Mouse (Mus musculus) large intestine, adult 2 months (tissue): ENCODE measurements around the gene Ankrd12. TPM values are rescaled to one million over a fixed set of nuclear protein-coding genes. Genes with fewer than 3 reads are reported as not detected.

Experiments
- DNase-seq: peaks from one replicate; pipeline ENCODE4 v3.0.0-alpha.2; 2012; ENCODE audit warnings: low read depth, low spot score
- WGBS: fragments of 180-500 bp; shearing (Covaris S2); methylation state at CpG from one replicate; pipeline ENCODE4 v1.1.7; 2018; 5-methylcytosine and 5-hydroxymethylcytosine counted together
- polyA plus RNA-seq: library from polyadenylated mRNA; depleted of rRNA; stranded (reverse); fragments of >200 nt; gene quantifications from 2 replicates; pipeline ENCODE4 v1.2.3, GENCODE M21; 2012; rRNA removed

The Ankrd12 gene
- polyA plus RNA-seq, 1 experiment = 3.2 TPM

DNA sequence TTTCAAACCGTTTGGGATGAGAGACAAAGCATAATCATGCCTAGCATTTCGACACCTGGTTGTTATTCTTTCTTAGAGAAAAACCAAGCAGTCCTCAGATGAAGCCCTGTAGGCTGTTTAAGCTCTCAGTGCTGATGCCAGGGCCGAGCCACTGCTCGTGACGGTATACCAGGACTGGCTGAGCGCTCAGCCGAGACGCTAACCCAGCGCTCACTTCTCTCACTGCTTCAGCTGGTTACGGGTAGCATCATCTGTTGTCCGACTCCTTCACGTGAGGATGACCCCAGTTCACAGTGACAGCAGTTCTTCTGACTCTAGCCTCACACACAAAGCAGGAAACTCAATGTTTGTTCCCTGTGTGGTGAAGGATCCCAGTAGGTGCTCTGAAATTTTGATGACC is 136.7 kb downstream of the Ankrd12 start:
- no peak for DNase-seq
- WGBS = 80% methylated on average over 12 of the region's 12 CpGs

DNA sequence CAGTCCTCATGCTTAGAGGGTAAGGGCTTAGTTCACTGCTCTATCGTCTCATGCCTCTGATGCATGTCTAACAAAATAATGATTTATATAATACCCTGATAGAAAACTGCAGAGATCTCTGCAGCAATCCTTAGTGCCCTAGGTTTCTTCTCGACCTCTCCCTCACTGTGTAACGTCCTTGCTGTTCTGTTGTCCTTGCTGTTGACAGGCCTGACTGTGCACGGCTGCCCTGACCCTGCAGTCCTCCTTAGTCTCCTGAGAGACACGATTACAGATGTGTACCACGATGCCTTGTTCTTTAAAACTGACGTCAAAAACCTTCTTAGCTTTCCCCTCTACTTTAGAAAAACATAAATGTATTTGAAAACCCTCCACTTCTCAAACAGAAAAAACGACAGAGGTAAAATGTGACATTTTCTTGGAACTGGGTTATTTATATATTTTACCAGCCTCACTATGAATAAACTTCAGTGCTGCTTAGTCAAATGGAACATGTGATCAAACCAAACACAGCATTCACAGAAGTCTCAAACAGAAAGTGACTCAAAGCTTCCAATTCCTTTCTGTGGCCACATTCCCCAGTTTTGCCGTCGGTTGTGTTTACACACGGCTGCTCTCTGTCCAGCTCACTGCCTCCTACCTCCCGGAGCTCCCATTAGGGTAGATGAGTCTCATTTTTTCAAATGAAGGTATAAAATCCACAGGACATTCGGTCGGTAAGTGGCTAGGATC is 137.3 kb downstream of the Ankrd12 start:
- 55% methylated on average over 14 of the region's 14 CpGs for WGBS

DNA sequence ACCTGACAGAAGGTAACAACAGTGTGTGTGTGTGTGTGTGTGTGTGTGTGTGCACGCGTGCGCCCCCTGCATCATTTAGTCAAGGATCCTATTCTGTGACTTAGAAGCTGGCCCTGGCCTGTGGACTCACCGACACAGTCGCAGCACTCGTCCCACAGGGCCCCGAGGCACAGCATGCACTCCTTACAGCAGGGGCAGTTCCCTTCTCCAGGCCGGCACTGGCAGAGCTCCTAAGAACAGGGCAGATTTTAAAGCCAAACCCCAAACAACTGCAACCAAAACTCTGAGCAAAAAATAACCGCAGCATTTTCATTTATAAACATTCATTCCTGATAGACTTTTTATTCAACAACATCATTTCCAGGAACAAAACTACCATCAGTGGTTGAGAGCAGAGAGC is 139.2 kb downstream of the Ankrd12 start:
- 82% methylated on average over 9 of the region's 9 CpGs for WGBS
- DNase-seq = no peak

More for the DNA sequence above, 137.3 kb downstream of the Ankrd12 start:
- no peak for DNase-seq

DNA sequence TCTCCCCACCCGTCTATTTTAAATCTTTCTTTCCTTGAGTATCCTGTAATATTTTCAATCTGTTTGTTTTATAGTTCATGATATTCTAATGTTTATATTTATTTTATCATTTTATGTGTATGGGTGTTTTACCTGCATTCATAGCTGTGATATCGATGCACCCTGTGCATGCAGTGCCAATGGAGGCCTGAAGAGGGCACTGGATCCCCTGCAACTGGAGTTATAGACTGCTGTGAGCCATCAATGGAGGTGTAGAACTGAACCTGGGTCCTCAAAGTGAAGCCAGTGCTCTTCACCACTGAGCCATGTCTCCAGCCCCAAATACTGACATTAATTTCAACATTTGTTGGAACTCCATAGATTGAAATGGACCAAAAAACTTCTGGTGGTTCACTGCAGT is 143.1 kb downstream of the Ankrd12 start:
- DNase-seq = no peak
- 81% methylated on average over 2 of the region's 2 CpGs for WGBS

DNA sequence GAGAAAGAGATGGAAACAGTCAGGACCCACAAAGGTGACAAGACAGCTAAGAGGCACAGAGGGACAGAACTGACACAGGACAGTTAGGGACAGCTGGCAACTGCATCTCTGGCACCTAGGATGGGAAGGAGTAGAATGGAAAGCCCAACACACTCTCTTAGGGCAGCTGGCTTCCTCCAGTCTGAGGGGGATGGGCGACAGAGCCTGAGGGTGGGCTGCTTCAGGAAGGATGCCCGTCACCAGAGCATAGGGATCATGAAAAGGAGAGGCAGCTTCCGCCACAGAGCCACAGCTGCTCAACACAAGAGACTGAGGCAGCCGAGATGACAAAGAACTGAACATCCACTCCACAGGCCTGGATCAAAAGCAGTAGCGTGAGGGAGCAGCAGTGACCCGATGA is 145.4 kb downstream of the Ankrd12 start:
- 72% methylated on average over 6 of the region's 6 CpGs for WGBS
- no peak for DNase-seq

DNA sequence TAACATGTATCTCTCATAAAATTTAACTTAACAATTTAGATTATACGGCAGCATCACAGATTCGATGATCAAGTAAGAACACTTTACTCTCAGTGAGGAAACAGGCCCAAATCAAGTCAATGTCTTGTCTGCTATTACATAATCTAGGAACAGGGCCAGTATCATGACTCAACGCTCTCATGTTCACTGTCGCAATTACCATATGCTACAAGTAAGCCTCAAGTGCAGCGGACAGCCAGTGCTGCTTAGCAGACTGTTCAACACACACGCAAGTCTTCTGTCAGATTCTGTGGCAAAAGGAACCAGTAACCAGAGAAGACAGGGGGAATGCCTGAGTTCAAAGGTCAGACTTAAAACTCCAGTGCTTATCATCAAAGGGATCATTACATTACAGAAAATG is 145.9 kb downstream of the Ankrd12 start:
- 29% methylated on average over 6 of the region's 6 CpGs for WGBS
- DNase-seq = no peak

DNA sequence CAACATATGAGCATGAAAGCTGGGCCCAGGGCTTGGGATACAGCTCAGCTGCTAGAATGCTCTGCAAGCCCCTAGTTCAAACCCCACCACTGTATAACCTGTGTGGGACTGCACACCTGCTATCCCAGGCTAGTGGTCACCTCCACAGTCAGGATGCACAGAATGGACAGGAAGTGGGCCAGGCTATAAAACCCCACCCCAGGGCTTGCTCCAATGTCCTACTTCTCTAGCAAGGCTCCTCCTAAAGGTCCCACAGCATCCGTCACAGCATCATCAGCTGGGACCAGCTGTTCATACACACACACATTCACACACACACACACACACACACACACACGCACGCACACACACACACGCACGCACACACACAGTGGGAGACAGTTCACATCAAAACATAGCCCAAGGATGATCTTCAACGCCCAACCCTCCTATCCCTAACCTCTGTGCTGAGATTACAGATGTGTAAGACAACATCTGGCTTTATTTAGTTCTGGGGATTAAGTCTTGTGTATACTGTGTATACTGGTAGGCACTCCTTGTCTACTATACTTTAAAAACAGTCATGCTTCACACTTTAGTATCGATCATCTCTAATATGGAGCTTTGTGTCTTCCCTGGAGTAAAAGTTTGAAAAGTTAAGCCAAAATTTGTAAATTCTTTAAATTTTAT is 146.6 kb downstream of the Ankrd12 start:
- DNase-seq = no peak
- 75% methylated on average over 7 of the region's 7 CpGs for WGBS

DNA sequence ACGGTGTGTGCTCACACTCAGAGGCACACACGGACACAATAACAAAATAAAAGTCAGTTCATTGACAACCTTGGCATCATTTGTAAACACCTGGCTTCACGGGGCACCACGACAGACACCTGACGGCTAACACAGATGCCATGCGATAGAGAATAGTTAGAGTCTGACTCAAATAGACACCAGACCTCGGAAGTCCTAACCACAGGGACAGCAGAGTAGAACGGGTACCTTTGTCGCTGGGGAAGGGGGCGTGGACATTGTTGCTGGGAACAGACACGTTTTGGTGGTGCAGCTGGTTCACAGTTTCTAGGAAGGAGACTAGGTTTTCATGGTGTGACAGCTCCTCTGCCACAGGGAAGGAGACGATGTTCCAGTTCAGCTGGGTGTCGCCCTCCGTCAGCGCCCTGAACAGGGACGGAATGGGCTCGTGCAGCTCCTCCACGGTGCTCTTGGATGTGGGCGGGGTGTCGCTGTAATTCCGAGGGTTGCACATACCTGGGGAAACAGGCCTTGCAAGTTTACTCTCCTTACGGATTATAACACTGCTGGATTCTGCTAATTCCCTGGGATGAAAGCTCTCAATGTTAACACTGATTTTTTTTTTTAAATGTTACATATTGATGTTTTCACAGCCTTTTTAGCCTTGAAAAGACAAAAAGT is 147.4 kb downstream of the Ankrd12 start:
- DNase-seq = no peak
- 51% methylated on average over 22 of the region's 22 CpGs for WGBS

DNA sequence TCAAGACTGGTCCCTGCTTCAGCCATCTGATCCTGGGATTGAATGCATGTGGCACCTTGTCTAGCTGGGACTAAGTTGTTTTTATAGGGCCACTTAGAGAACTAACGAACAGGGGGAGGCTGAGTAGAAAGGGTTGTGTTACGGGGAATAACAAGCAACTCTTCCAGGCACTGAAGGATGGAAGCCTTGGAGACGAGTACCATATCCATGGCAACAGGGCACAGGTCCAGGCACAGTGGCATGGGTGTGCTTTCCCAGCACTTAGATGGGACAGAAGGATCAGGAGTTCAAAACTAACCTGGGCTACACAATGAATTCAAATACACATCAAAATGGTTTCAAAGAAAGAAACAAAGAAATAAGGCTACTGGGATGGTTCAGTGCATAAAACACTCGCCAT is 149.8 kb downstream of the Ankrd12 start:
- no peak for DNase-seq
- WGBS = 83% methylated on average over 4 of the region's 4 CpGs

DNA sequence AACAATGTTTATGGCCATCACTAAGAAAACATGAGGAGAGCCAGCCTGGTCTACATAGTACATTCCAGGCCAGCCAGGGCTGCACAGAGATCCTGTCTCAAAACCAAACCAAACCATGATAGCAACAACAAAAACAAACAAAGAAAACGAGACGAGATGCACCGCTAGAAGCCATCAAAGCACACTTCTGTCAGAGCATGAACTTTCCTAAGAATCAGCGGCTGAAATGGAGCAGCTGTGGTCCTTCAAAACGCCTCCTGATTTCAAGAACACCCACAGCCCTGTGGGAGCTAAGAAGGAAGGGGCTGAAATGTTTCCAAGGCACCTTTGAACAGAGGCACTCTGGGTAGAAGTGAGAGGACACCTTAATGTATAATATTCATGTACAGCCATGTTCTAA is 152.7 kb downstream of the Ankrd12 start:
- 68% methylated on average over 5 of the region's 5 CpGs for WGBS
- DNase-seq = no peak

DNA sequence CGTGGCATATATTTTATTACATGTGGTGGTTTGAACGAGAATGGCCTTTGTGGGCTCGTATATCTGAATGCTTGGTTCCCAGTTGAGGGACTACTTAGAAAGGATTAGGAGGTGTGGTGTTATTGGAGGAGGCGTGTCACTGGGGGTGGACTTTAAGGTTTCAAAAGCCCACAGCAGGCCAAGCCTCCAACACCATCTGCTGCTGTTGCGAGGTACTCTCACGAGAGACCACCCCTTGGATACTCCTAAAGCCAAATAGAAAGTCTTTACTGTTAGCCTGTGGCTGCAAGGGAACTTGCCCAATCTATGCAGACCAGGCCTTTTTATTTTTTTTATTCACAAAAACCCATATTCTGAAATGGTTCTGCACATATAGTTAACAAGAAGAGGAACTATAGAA is 154.9 kb downstream of the Ankrd12 start:
- no peak for DNase-seq
- WGBS = 87% methylated on average over 6 of the region's 6 CpGs

DNA sequence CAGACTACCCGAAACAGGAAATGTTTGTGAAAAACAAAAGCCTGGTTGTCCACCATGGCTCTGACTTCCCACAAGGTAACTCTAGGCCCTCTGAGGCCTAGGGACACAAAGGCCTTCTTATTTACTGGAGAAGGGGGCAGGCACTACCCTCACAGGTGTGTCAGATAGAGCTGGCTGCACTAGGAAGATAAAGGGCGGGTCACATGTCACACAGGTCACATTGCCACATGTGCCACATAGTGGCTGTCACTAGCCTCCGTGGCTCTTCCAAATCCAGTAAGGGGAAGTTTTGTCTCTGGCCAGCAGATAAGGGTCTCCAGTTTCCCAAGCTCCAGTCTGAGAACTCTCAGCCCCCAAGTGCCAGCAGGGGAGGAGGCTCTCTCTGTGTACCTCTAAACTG is 157.7 kb downstream of the Ankrd12 start:
- no peak for DNase-seq
- 47% methylated on average over 3 of the region's 3 CpGs for WGBS

DNA sequence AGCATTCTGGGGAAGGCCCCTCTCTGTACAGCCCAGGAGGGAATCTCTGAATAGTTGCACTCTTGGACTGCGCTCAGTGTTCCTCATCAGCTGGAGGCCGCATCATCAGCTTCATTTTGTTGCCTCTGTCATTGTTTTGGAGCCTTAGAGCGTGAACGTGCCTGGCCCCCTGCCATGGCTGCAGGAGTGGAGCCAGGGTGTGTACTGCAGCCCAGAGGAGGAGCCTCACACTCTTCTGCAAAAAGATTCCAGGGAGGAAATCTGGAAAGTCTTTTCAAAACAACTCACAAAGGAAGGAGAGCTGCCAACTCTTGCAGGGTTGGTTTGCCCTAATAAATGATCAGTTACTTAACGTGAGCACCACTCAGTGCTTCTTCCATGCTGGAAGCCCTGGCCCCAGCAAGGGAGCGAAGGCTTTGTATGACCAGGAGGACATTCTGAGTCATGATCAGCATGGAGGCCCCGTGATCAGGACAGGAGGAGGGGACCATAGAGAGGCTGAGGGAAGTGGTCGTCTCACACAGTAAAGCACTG is 160.7 kb downstream of the Ankrd12 start:
- no peak for DNase-seq

More for the DNA sequence above, 160.7 kb downstream of the Ankrd12 start:
- WGBS = 10% methylated on average over 8 of the region's 8 CpGs

Other genes with a start within 250 kb of the Ankrd12 start
- 29.4 and 34.3 TPM in 2 replicates for gene Ralbp1, start 191.3 kb downstream of the Ankrd12 start, polyA plus RNA-seq
- gene Twsg1, start 125.9 kb downstream of the Ankrd12 start, polyA plus RNA-seq = 16.0 and 30.7 TPM in 2 replicates
- 59.2 and 62.6 TPM in 2 replicates for gene Ndufv2, start 24.5 kb upstream of the Ankrd12 start, polyA plus RNA-seq
- 25.6 and 29.4 TPM in 2 replicates for gene Washc1, start 34.5 kb upstream of the Ankrd12 start, polyA plus RNA-seq
- 5.6 and 7.1 TPM in 2 replicates for gene Ddx11, start 46.4 kb upstream of the Ankrd12 start, polyA plus RNA-seq